Mouse (Mus musculus) heart, postnatal 14 days (tissue): Measurements from ENCODE around the gene Tssk1. TPM values are rescaled to one million over a fixed set of nuclear protein-coding genes. Genes with fewer than 3 reads are reported as not detected.

Experiments used
- DNase-seq, 2 experiments: peaks; one replicate each; pipeline ENCODE4 v3.0.0; 2021 to 2022
- intact Hi-C: fragments of 180-260 bp; cut with DNase I; formaldehyde crosslinking; loops from one replicate; pipeline ENCODE4 v1.15.1; 2025
- long read RNA-seq, 2 experiments: library from polyadenylated mRNA; stranded (forward); transcript quantifications; one replicate each; pipeline ENCODE4 v2.0.0; 2021
- total RNA-seq, 2 experiments: library from RNA; stranded (reverse); gene quantifications; 2 replicates each; pipeline ENCODE4 v1.2.3; 2021

Tssk1 gene
- total RNA-seq = under 1 TPM in 1 of 2 experiments, not detected in 1; 0.10 TPM
- long read RNA-seq, experiment 1 = 0 reads
- long read RNA-seq, experiment 2 = 0 reads

- intact Hi-C loops = no loop called here
- no peak for DNase-seq
Measured at GRCm38 (mm10) chr16:17893923-17894322, at the start of gene Tssk1. Gene Tssk1, plus strand, starts transcription at chr16:17894223.

DNA sequence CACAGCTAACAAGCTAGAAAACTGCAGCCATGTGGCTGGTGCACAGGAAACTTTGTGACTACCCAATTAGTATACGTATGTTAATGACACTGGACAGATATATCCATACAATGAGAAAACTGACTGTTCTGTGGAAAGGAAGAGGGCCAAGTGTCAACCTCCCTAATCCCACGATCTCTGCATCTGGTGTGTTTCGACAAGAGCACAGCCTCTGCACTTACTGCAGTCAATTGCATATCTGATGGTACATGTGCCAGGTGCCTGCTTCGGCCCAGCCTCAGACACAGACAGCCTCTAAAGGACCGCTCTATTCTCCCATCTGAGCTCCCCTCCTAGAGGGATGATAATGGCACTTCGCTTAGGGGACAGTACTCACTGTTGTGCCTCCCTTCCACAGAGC lies 45.6 kb upstream of the Tssk1 start:
- intact Hi-C loops = no loop called here
- DNase-seq = no peak

DNA sequence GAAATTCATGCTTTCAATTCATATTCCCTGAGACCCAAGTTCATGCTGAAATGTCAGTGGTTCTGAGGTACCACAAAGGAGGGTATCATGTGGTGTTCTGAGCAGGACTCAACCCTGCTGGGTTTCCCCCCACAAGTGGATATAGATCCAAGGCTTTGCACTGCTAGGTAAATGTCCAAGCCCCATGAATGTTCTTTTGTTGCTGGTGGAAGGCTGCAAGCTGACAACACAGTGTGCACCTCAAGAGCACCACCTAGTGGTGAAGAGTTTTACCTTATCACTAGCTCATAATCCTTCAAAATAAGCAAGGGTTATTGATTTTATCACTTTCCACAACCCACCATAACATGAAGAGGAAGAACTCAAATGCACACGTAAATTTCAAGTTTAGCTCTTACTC lies 45.1 kb upstream of the Tssk1 start:
- intact Hi-C loops = no loop called here
- peak in 1 of 2 experiments; percentile 64 for DNase-seq

GRCm38 (mm10) chr16:17849486-17849885 lies 44.5 kb upstream of the Tssk1 start:
- intact Hi-C loops = no loop called here
- DNase-seq = no peak

- DNase-seq = no peak
- intact Hi-C loops = no loop called here
Measured at GRCm38 (mm10) chr16:17851331-17851730, 42.7 kb upstream of the Tssk1 start.

- intact Hi-C loops = no loop called here
- DNase-seq = no peak
Measured at GRCm38 (mm10) chr16:17851860-17852259, 42.2 kb upstream of the Tssk1 start.

- intact Hi-C loops = no loop called here
- DNase-seq = no peak
Measured at GRCm38 (mm10) chr16:17853263-17853662, 40.8 kb upstream of the Tssk1 start.

- no peak for DNase-seq
- intact Hi-C loops = no loop called here
Measured at GRCm38 (mm10) chr16:17857157-17857556, 36.9 kb upstream of the Tssk1 start.

- intact Hi-C loops = loop anchor here (1.0 kb wide), 1 partner anchor 80 kb away; no protein-coding TSS in a partner anchor
- no peak for DNase-seq
Measured at GRCm38 (mm10) chr16:17858592-17858991, 35.4 kb upstream of the Tssk1 start.

GRCm38 (mm10) chr16:17865293-17865692 lies 28.7 kb upstream of the Tssk1 start:
- DNase-seq = no peak
- intact Hi-C loops = no loop called here

DNA sequence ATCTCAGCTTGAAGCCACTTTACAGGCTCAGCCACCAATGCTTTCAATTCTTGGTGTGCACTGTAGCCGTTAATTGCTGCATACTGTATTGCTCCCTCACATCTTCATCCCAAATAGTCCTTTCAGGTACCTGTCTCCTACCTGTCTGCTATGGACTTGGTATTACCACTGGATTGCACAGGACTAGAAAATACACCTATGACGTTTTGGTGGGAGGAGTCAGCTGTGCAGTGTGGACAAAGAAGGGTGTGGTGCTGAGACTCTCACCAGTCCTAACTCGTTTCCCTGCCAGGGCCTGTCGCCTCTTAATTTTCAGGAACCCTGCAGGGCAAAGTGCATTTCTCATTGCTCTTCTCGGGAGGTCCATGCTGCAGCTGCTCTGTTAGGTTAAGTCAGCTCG lies 28.3 kb upstream of the Tssk1 start:
- intact Hi-C loops = no loop called here
- no peak for DNase-seq

DNA sequence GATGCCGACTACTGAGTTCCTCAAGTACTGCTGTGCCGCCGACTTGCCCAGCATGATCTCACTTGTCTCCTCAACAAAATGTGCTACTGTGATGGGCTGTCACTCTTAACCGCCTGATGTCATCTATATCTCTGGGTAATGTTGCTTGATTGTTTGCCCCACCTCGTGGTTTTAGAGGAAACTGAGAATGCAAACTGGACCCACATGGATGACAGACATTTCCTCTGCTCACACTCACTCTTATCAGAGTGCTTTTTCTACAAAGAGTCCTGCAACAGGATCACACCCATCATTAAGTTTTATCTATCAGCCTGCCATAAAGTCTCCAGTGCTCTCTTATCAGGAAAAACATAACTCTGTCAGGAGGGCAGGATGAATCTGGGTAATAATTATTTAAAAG lies 22.8 kb upstream of the Tssk1 start:
- DNase-seq = no peak
- intact Hi-C loops = no loop called here

DNA sequence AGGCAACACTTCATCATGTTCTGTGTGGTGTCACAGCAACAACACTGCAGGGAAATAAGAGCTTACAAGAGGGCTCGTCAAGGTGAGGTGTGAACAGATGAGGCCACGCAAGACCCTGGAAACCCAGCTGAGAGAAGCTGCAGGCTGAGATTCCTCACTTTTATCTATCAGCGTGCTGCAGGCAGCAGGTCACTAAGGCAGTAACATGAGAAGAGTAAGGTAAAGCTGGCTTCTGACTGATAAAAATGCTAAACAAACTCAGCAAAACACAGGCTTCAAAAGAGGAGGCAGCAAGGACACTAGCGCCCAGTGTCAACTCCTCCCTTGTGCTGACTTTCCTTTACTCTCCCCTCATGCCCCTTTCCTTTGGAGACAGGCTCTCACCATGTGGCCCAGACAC lies 21.0 kb upstream of the Tssk1 start:
- intact Hi-C loops = no loop called here
- no peak for DNase-seq

DNA sequence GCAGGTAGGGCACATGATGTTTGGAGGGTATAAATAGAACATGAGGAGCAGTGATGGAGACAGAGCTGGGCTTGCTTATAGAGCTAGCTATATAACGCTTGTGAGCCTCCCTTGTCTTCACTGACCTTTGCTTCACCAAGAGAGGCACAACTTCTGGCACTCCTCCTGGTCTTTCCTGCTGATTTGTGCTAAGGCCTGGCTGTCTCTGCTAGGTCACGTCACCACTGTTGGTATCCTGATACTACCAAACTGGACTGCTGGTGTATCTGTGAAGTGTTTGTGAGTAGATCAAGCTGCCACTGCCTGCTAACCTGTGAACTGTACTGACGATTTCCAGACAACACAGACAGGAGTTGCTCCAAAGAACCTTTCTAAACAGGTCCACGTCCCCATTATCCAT lies 18.8 kb upstream of the Tssk1 start:
- intact Hi-C loops = no loop called here
- DNase-seq = no peak

GRCm38 (mm10) chr16:17876096-17876495 lies 17.9 kb upstream of the Tssk1 start:
- no peak for DNase-seq
- intact Hi-C loops = no loop called here

DNA sequence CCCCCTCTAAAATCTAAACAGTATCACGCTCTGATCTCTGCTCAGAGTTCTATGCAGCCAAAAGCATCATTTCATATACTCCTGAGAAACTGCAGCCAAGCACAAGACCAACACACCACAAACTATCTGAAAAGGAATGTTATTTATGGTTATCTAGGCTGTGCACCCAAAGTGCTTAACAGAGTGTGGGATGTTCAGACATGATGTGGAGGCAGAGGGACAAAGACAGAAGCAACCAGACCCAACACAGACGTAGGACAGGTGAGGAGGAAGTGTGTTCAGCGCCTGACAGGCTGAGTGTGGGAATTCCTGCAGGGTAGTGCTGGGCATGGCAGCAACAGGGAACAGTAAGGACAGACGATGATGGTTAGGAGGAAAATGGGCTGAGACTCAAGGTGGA lies 14.5 kb upstream of the Tssk1 start:
- intact Hi-C loops = no loop called here
- DNase-seq = no peak

DNA sequence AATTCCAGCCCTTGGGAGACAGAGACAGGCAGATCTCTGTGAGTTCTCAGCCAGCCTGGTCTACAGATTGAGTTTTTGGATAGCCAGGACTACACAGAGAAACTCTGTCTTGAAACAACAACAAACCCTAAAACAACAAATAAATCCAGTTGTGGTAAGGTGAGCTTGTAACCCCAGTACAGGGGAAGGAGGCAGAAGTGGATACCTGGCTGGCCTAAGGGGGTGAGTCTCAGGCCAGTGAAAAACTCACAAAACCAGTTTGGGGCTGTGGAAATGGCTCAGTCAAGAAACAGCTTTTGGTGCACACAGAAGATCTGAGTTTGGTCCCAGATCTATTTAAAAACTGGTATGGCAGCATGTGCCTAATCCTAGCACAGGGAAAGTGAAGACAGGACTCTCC lies 11.8 kb upstream of the Tssk1 start:
- DNase-seq = no peak
- intact Hi-C loops = no loop called here

DNA sequence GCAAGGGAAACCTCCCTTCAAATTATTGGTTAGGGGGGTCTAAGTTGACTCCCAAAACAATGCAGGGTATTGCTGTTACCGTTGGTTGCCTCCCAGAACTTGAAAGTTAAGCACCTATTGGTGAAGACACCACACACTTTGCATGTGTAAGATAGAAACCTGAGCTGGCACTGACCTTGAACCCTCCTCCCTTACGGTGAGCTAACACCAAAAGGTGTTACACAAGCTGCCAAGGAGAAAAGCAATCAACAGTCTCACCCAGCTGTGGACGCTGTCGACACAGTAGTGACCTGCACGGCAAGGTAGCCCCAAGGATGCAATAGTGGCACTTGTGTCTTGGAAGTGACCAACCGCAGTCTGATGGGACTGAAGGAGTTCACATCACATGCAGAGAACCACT lies 9.9 kb upstream of the Tssk1 start:
- no peak for DNase-seq
- intact Hi-C loops = no loop called here

DNA sequence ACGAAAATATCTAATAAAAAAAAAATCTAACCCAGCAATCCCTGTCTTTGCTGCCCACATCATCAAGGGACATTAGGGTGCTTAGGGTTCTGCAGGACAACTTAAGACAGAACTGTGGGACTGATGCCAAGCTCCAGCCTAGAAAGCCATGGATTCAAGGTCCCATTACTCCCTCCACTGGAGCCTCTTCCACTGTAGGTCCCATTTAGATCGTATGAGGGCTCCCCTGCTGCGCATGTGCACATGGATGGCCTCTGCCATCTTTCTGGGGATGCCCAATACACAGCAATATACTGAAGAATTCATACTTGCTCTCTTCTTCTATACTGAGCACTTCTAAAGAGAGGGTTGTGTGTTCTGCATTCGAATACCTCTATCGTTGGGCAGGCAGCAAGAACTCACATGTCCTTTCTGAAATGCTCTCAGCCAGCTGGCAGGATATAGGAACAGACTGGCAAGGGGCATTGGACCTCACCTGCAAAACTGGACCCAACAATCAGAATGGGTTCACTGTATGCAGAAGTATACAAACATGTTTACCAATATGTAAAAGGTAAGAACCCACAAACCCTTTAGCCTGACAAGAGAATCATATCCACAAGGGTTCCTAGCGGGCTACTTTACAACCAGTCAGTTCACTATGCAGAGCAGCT lies 4.2 kb upstream of the Tssk1 start:
- no peak for DNase-seq
- intact Hi-C loops = no loop called here

GRCm38 (mm10) chr16:17890342-17890727 lies 3.7 kb upstream of the Tssk1 start:
- intact Hi-C loops = no loop called here
- DNase-seq = no peak

GRCm38 (mm10) chr16:17890917-17891566 lies 3.0 kb upstream of the Tssk1 start:
- intact Hi-C loops = no loop called here
- peak; percentile 72 to 80 for DNase-seq

- intact Hi-C loops = no loop called here
Measured at GRCm38 (mm10) chr16:17891567-17891959, 2.5 kb upstream of the Tssk1 start, which contains the start of gene Gm20518. Gene Gm20518, minus strand, starts transcription at chr16:17891671.

More at GRCm38 (mm10) chr16:17891567-17891959, 2.5 kb upstream of the Tssk1 start, which contains the start of gene Gm20518:
- DNase-seq = peak; percentile 99
